Mouse (Mus musculus): Measurements from ENCODE around the gene Anapc13.

- TF ChIP-seq POLR2A (IDR thresholded peaks at IDR 0.05; ENCODE audit: borderline replicate concordance, extremely low read depth, low read depth, low read length) (no peak), CTCF (IDR thresholded peaks at IDR 0.05; ENCODE audit: insufficient read depth, low read length) (no peak)
Measured at GRCm38 (mm10) chr9:102629052-102629451, 3.0 kb downstream of the Anapc13 start.

Data from lung, adult 2 months (tissue).